Mouse (Mus musculus) midbrain, embryonic 13.5 days (tissue): ENCODE data around the gene Olfm1. TPM values are rescaled to one million over a fixed set of nuclear protein-coding genes. Genes with fewer than 3 reads are reported as not detected.

Experiments used
- ATAC-seq: fragments of 200-750 bp; cut with Nextera tagmentation; 2 replicates; pipeline ENCODE4 v1.8.0; 2017; ENCODE audit warnings: mild to moderate bottlenecking, moderate TSS enrichment, moderate library complexity
- H3K27ac ChIP-seq: fragments of 300-500 bp; sonication (generic); 2 replicates; pipeline ENCODE4 v1.5.1; 2015; ENCODE audit warnings: inconsistent platforms, mild to moderate bottlenecking, moderate library complexity
- H3K27me3 ChIP-seq: fragments of 300-500 bp; sonication (generic); 2 replicates; pipeline ENCODE4 v1.6.1; 2015; ENCODE audit warnings: mild to moderate bottlenecking, inconsistent platforms
- H3K36me3 ChIP-seq: fragments of 300-500 bp; sonication (generic); 2 replicates; pipeline ENCODE4 v1.6.1; 2015; ENCODE audit warnings: mild to moderate bottlenecking, inconsistent platforms
- H3K4me1 ChIP-seq: fragments of 300-500 bp; sonication (generic); replicated peaks from 2 replicates; pipeline ENCODE4 v1.6.1; 2015; ENCODE audit warnings: inconsistent platforms
- H3K4me2 ChIP-seq: fragments of 300-500 bp; sonication (generic); replicated peaks from 2 replicates; pipeline ENCODE4 v1.6.1; 2015; ENCODE audit warnings: moderate library complexity, mild to moderate bottlenecking, inconsistent platforms
- H3K4me3 ChIP-seq: fragments of 300-500 bp; sonication (generic); replicated peaks from 2 replicates; pipeline ENCODE4 v1.5.1; 2015; ENCODE audit warnings: mild to moderate bottlenecking, inconsistent platforms
- H3K9ac ChIP-seq: fragments of 300-500 bp; sonication (generic); replicated peaks from 2 replicates; pipeline ENCODE4 v1.6.1; 2015; ENCODE audit warnings: mild to moderate bottlenecking, inconsistent platforms
- H3K9me3 ChIP-seq: fragments of 300-500 bp; sonication (generic); 2 replicates; pipeline ENCODE4 v1.6.1; 2016; ENCODE audit warnings: mild to moderate bottlenecking, inconsistent platforms
- WGBS: fragments of 180-500 bp; shearing (Covaris S2); methylation state at CpG from one replicate; pipeline ENCODE4 v1.1.7; 2015; 5-methylcytosine and 5-hydroxymethylcytosine counted together
- polyA plus RNA-seq: library from polyadenylated mRNA; unstranded; fragments of >200 nt; fragmentation: Nextera tagmentation; extraction: Ambion mirVana; gene quantifications from 2 replicates; pipeline ENCODE4 v1.2.1, GENCODE M21; 2015

The Olfm1 gene
- polyA plus RNA-seq, 1 experiment from 2014 or later, result 203 TPM

DNA sequence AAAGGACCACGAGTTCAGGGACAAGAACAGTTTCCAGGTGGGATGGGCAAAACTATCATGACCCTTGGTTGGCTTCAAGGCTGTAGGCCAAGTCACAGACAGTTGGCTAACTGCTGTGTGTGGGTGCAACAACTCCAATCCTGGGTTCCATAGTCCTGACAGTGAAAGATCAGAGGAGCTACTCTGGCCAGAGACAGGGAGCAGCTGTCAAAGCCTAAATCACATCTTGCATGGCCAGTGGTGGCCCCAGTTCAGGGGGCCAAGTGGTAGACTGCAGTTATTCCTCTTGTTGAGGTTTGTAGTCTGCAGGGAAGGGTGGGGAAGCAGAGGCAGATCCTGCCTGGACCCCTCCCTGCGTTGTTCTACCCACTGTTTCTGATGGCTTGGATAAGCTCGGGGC is 48.1 kb downstream of the Olfm1 start:
- no peaks in the 10 kb centered on the region for H3K4me1 ChIP-seq
- H3K4me3 ChIP-seq, result no peak overlapping the region
- WGBS, result 81% methylated on average over 3 of the region's 3 CpGs
- H3K4me2 ChIP-seq, result no peak overlapping the region
- ATAC-seq, result no peak
- no peaks in the 10 kb centered on the region for H3K9me3 ChIP-seq
- no peak overlapping the region for H3K9ac ChIP-seq
- no peaks in the 10 kb centered on the region for H3K36me3 ChIP-seq
- H3K27ac ChIP-seq, result no peak overlapping the region
- H3K27me3 ChIP-seq, result no peaks in the 10 kb centered on the region

DNA sequence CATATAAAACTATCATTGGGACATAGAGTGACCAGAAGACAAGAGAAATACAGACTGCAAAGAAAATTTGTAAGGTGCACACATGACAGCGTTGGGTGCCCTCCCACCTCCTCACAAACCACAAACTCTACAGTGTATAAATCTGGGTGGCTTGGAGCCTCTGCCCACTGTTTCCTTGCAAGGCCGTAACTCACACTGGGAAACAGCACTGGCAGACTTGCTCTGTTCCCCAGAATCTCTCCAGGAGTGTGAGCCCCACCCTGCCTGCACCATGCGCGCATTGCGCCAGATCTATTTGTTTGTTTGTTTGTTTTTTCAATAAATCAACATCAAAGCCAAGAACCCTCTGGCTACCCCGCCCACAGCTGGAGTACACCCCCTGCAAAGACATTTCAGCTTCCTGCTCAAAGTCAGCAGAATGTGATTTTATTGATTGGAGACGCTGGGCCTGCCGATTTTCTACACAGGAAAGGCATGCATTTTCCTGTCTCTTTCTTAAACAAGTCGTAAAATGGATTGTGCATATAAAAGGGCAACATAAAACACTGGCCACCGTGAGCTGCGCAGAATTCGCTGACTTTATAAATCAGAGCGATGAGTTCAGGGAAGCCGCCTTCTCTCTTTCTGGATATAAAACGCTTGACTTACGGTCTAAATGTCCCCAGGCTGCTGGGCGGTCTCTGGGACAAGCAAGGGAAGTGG is 48.9 kb downstream of the Olfm1 start:
- Histone ChIP-seq H3K4me1 (no peaks in the 10 kb centered on the region), H3K36me3 (no peaks in the 10 kb centered on the region), H3K27ac (0 out of 2 replicates have a peak overlapping the region, but pooled peaks have one; percentile 25), H3K9me3 (no peaks in the 10 kb centered on the region), H3K4me2 (no peak overlapping the region), H3K9ac (no peak overlapping the region), H3K27me3 (no peaks in the 10 kb centered on the region), H3K4me3 (no peak overlapping the region)
- WGBS, result 83% methylated on average over 17 of the region's 17 CpGs
- no peak for ATAC-seq

DNA sequence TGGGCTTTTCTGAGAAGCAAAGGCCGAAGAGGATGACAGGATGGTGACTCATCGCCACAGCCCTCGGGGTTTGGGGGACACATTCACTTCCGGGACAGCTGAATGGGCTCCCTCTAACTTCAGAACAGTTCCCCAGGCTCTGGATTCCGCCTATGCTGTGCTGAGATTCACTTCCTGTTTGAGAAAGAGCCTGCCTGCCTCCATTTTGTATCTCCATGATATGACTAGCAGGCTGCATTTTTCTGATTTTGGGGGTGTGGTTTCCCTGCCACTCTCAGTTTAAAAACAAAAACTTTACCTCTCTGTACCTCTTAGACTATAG is 49.4 kb downstream of the Olfm1 start:
- H3K4me3 ChIP-seq, result no peak overlapping the region
- no peaks in the 10 kb centered on the region for H3K36me3 ChIP-seq
- no peak overlapping the region for H3K9ac ChIP-seq
- no peak for ATAC-seq
- peaks cover 3% of the 10 kb centered on the region; the same call in 1 of the 2 replicates for H3K4me1 ChIP-seq
- H3K27me3 ChIP-seq, result no peaks in the 10 kb centered on the region
- H3K9me3 ChIP-seq, result no peaks in the 10 kb centered on the region
- 86% methylated on average over 5 of the region's 5 CpGs for WGBS
- 0 out of 2 replicates have a peak overlapping the region, but pooled peaks have one; percentile 25 for H3K27ac ChIP-seq
- H3K4me2 ChIP-seq, result no peak overlapping the region

DNA sequence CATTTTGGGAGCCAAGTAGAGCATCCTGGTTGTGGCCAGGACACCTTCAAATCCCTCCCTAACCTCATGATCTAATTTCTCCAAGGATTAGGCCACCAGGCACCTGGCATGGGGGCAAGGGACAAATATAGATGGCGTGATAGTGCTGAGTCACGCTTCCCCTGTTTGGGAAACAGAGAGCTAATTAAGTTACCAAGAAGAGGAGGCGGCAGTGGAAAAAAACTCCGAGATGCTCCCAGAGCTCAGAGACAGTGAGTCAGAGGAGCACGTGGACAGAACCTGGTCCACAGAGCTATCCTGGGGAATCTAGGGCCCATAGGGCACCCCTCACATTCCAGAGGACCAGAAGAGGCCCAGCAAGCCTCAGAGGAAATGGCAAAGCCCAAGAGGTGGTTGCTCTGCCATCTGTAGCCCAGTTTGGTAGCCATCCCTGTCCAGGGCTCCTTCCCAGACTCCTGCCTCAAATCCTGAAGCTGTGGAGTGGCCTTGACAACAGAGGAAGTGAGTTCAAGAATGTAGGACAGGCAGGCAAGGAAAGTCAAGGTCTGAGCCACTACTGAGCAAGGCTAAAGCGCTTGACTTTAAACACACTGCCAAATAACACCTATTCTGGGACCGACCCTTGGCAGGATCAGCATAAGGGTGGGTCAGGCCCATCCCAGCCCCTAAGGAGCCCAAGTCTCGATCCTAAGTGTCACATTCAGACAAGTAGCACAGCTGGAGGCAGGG is 52.0 kb downstream of the Olfm1 start:
- no peak for ATAC-seq
- H3K4me1 ChIP-seq, result peaks cover 4% of the 10 kb centered on the region; the same call in 1 of the 2 replicates
- no peaks in the 10 kb centered on the region for H3K36me3 ChIP-seq
- H3K9ac ChIP-seq, result no peak overlapping the region
- H3K9me3 ChIP-seq, result no peaks in the 10 kb centered on the region
- WGBS, result 65% methylated on average over 8 of the region's 8 CpGs
- no peaks in the 10 kb centered on the region for H3K27me3 ChIP-seq
- no peak overlapping the region for H3K4me3 ChIP-seq
- H3K4me2 ChIP-seq, result no peak overlapping the region
- H3K27ac ChIP-seq, result no peak overlapping the region

DNA sequence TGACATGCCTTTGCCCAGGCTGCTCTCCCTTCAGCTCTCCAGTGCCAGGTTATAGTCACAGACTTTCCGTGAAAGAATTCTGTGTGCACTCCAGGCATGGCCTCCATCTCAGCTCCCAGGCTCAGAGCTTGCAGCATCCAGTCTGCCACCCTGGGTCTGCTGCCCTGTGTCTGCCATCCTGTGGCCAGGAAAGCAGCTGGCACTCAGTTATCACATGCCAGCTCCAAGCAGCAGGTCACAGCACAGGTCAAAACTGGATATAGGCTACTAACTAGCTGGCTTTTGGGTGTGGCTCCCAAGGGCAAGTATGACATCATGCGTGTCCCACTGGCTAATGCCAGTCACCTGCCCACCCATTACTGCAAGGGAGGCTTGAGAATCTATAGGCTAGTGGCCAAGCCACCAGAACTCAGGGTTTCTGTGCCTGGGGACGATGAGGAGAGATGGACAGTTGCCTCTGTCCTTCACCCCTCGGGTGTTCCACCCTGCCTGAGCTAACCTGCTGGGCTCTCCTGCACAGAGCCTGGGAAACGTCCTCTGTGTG is 53.4 kb downstream of the Olfm1 start:
- WGBS, result 81% methylated on average over 5 of the region's 5 CpGs
- H3K27me3 ChIP-seq, result no peaks in the 10 kb centered on the region
- ATAC-seq, result no peak

DNA sequence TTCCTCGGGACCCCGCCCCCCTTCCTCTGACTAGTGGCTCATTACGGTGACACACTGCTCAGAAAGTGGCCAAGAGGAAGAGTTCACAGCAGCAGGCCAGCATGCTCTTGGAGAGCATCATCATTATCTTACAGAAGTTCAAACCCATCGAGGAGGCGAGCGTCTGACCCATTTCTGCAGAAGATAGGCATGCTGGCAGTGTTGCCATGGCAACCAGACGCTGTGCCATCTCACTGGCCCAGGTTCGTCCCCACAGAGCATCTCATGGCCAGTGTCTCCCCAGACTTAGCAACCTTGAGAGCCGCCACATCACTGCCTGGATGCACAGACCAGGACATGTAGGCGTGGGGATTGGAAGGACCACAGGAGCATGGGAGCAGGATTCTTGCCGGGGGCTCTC is 54.3 kb downstream of the Olfm1 start:
- no peaks in the 10 kb centered on the region for H3K36me3 ChIP-seq
- no peak overlapping the region for H3K9ac ChIP-seq
- no peak overlapping the region for H3K27ac ChIP-seq
- no peak for ATAC-seq
- WGBS, result 61% methylated on average over 11 of the region's 11 CpGs
- H3K9me3 ChIP-seq, result no peaks in the 10 kb centered on the region
- H3K27me3 ChIP-seq, result no peaks in the 10 kb centered on the region; the same call in 1 of the 2 replicates
- H3K4me2 ChIP-seq, result no peak overlapping the region
- H3K4me3 ChIP-seq, result no peak overlapping the region
- H3K4me1 ChIP-seq, result peaks cover 4% of the 10 kb centered on the region; the same call in 1 of the 2 replicates

More for the DNA sequence above, 53.4 kb downstream of the Olfm1 start:
- Histone ChIP-seq H3K4me1 (peaks cover 4% of the 10 kb centered on the region; the same call in 1 of the 2 replicates), H3K9ac (no peak overlapping the region), H3K36me3 (no peaks in the 10 kb centered on the region), H3K4me3 (no peak overlapping the region), H3K4me2 (no peak overlapping the region), H3K27ac (no peak overlapping the region), H3K9me3 (no peaks in the 10 kb centered on the region)

DNA sequence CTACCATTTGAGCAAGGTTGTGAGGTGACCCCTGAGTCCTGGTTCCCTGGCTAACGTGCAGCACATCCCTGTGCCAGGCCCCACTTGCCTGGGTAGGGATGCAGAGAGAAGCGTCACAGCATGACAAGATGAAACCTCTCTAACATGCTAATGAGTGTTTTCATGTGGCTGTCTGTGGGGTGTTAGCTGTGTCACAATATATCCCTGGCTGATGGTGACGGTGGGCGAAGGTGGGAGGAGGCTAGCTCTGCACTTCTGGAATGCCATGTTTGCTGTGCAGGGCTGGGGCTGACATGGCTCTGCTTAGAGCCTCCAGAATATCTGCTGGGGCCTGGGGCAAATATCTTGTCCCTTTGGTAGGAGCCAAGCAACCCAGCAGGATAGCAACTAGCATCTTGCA is 59.8 kb downstream of the Olfm1 start:
- no peak overlapping the region for H3K9ac ChIP-seq
- H3K27ac ChIP-seq, result no peak overlapping the region
- 53% methylated on average over 4 of the region's 4 CpGs for WGBS
- H3K4me2 ChIP-seq, result no peak overlapping the region
- no peak for ATAC-seq
- no peaks in the 10 kb centered on the region for H3K9me3 ChIP-seq
- no peak overlapping the region for H3K4me3 ChIP-seq
- H3K36me3 ChIP-seq, result no peaks in the 10 kb centered on the region
- peaks cover 13% of the 10 kb centered on the region for H3K4me1 ChIP-seq
- no peaks in the 10 kb centered on the region; the same call in 1 of the 2 replicates for H3K27me3 ChIP-seq

DNA sequence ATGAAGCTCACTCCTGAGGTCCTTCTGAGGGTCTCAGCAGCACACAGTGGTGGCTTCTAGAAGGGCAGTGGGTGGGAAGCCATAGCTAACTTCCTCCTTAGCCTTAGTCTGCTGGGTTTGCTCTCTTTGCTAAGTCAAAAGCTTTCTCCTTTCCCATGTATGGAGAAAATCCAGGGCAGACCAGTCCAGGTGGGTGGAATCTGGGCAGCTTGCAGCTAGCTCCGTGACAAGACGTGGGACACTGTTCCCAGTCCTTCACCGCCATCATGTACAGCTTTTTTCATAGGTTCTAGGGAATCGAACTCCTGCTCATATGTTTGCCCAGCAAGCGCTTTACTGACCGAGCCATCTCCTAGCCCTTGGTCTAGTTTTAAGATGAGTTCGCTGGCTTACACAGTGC is 63.2 kb downstream of the Olfm1 start:
- ATAC-seq, result no peak
- no peaks in the 10 kb centered on the region; the same call in 1 of the 2 replicates for H3K27me3 ChIP-seq

DNA sequence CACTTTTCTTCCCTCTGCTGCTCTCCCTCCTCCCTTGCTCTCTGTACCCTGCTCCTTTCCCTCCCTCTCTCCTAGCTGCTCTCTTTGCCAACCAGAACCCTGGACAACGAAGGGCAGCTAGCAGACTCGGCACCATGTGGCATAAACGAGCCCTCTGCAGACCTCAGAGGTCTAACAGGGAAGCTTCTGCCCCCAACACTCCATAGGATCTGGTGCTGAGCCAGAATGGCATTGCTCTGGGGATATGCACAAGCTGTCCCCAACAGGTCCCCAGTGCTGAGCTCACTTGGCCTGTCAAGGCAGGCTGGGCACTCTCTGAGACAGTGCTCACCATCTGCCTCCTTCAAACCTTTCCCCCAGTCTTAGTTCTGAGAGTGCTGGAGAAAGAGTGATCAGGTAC is 68.6 kb downstream of the Olfm1 start:
- Histone ChIP-seq H3K4me3 (no peak overlapping the region), H3K4me2 (no peak overlapping the region), H3K27me3 (no peaks in the 10 kb centered on the region), H3K36me3 (no peaks in the 10 kb centered on the region), H3K4me1 (peaks cover 10% of the 10 kb centered on the region; the same call in 1 of the 2 replicates), H3K27ac (no peak overlapping the region), H3K9ac (no peak overlapping the region), H3K9me3 (no peaks in the 10 kb centered on the region)
- ATAC-seq, result no peak
- WGBS, result 74% methylated on average over 3 of the region's 3 CpGs

More for the DNA sequence above, 63.2 kb downstream of the Olfm1 start:
- 94% methylated on average over 7 of the region's 7 CpGs for WGBS
- Histone ChIP-seq H3K4me1 (peaks cover 16% of the 10 kb centered on the region), H3K4me2 (no peak overlapping the region), H3K9ac (no peak overlapping the region), H3K9me3 (no peaks in the 10 kb centered on the region), H3K27ac (no peak overlapping the region), H3K4me3 (no peak overlapping the region), H3K36me3 (no peaks in the 10 kb centered on the region)

DNA sequence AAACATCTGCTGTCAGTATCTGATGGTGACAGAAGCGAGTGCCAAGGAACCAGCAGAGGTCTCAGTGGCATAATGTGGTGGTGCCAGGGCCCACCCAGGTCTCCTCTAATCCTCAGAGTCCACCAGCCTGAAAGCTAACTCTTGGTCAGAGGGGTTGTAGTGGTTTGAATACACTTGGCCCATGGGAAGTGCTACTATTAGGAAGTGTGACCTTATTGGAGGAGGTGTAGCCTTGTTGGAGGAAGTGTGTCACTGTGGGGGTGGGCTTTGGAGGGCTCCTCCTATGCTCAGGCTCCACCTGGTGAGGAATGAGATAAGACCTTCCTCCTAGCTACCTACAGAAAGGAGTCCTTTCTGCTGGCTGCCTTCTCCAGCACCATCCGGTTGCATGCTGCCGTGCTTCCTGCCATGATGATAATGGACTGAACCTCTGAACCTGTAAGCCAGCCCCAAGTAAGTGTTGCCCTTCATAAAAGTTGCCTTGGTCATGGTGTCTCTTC is 75.0 kb downstream of the Olfm1 start:
- no peak overlapping the region for H3K4me3 ChIP-seq
- H3K36me3 ChIP-seq, result no peaks in the 10 kb centered on the region
- no peaks in the 10 kb centered on the region for H3K9me3 ChIP-seq
- no peak overlapping the region for H3K4me2 ChIP-seq
- no peaks in the 10 kb centered on the region for H3K27me3 ChIP-seq
- no peak for ATAC-seq
- 89% methylated on average over 3 of the region's 3 CpGs for WGBS
- no peak overlapping the region for H3K27ac ChIP-seq
- no peak overlapping the region for H3K9ac ChIP-seq
- H3K4me1 ChIP-seq, result peaks cover 17% of the 10 kb centered on the region

DNA sequence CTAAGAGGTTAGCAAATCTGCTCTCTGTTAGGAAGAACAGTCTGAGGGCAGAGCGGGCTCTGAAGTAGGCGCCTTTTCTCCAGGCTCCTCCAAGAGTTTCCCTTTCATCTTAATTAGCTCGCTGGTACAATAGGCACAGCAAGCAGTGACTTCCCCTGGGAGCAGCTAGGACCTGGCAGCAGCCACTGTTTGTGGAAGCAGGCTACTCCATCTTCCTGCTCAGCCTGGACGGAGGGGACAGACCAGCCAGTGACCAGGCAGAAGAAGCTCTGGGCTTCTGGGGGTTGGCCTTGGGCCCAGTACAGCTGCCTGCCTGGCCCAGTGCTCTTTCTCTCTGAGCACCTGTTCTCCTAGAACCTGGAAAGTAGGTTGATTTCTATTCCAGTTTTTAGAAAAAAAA is 77.8 kb downstream of the Olfm1 start:
- H3K27me3 ChIP-seq, result no peaks in the 10 kb centered on the region
- no peak for ATAC-seq
- no peaks in the 10 kb centered on the region for H3K36me3 ChIP-seq
- no peak overlapping the region for H3K4me2 ChIP-seq
- 0 out of 2 replicates have a peak overlapping the region, but pooled peaks have one; percentile 2 for H3K27ac ChIP-seq
- H3K4me3 ChIP-seq, result no peak overlapping the region
- WGBS, result 2% methylated on average over 4 of the region's 4 CpGs
- no peaks in the 10 kb centered on the region for H3K9me3 ChIP-seq
- no peak overlapping the region for H3K9ac ChIP-seq
- peaks cover 23% of the 10 kb centered on the region for H3K4me1 ChIP-seq
